Mouse (Mus musculus) heart, embryonic 16.5 days (tissue): Measurements from ENCODE around the gene Alg9. TPM values are rescaled to one million over a fixed set of nuclear protein-coding genes. Genes with fewer than 3 reads are reported as not detected.

Experiments
- ATAC-seq: fragments of 200-750 bp; cut with Nextera tagmentation; replicated peaks from 2 replicates; pipeline ENCODE4 v1.8.0; 2017; ENCODE audit warnings: moderate number of reproducible peaks; ENCODE audit not compliant: insufficient read depth, low FRiP score; ENCODE audit errors: extremely low read depth
- H3K27ac ChIP-seq: fragments of 300-500 bp; sonication (generic); 2 replicates; pipeline ENCODE4 v1.5.1; 2014; ENCODE audit warnings: mild to moderate bottlenecking, low read length, control low read depth, moderate library complexity
- H3K27me3 ChIP-seq: fragments of 300-500 bp; sonication (generic); 2 replicates; pipeline ENCODE4 v1.6.1; 2014; ENCODE audit warnings: low read length, mixed read lengths; ENCODE audit not compliant: control insufficient read depth, insufficient read depth
- H3K36me3 ChIP-seq: fragments of 300-500 bp; sonication (generic); 2 replicates; pipeline ENCODE4 v1.6.1; 2014; ENCODE audit not compliant: control insufficient read depth, insufficient read depth
- H3K4me1 ChIP-seq: fragments of 300-500 bp; sonication (generic); 2 replicates; pipeline ENCODE4 v1.6.1; 2014; ENCODE audit warnings: low read length, mixed read lengths; ENCODE audit not compliant: control insufficient read depth, insufficient read depth
- H3K4me2 ChIP-seq: fragments of 300-500 bp; sonication (generic); 2 replicates; pipeline ENCODE4 v1.6.1; 2014; ENCODE audit warnings: low read depth, mild to moderate bottlenecking, control low read depth, low read length
- H3K4me3 ChIP-seq: fragments of 300-500 bp; sonication (generic); 2 replicates; pipeline ENCODE4 v1.5.1; 2014; ENCODE audit warnings: mild to moderate bottlenecking, control low read depth, low read length
- H3K9ac ChIP-seq: fragments of 300-500 bp; sonication (generic); 2 replicates; pipeline ENCODE4 v1.6.1; 2014; ENCODE audit warnings: low read length, control low read depth
- H3K9me3 ChIP-seq: fragments of 300-500 bp; sonication (generic); replicated peaks from 2 replicates; pipeline ENCODE4 v1.6.1; 2016; ENCODE audit warnings: low read length; ENCODE audit not compliant: control insufficient read depth
- WGBS: fragments of 180-500 bp; shearing (Covaris S2); extraction: QIAGEN DNeasy Blood & Tissue Kit; methylation state at CpG from one replicate; pipeline ENCODE4 v1.1.7; 2014; 5-methylcytosine and 5-hydroxymethylcytosine counted together
- polyA plus RNA-seq: library from polyadenylated mRNA; unstranded; fragments of >200 nt; fragmentation: Nextera tagmentation; extraction: Ambion mirVana; gene quantifications from 2 replicates; pipeline ENCODE4 v1.2.1, GENCODE M21; 2015

Gene Alg9
- polyA plus RNA-seq, 1 experiment from 2014 or later = 27.2 TPM

DNA sequence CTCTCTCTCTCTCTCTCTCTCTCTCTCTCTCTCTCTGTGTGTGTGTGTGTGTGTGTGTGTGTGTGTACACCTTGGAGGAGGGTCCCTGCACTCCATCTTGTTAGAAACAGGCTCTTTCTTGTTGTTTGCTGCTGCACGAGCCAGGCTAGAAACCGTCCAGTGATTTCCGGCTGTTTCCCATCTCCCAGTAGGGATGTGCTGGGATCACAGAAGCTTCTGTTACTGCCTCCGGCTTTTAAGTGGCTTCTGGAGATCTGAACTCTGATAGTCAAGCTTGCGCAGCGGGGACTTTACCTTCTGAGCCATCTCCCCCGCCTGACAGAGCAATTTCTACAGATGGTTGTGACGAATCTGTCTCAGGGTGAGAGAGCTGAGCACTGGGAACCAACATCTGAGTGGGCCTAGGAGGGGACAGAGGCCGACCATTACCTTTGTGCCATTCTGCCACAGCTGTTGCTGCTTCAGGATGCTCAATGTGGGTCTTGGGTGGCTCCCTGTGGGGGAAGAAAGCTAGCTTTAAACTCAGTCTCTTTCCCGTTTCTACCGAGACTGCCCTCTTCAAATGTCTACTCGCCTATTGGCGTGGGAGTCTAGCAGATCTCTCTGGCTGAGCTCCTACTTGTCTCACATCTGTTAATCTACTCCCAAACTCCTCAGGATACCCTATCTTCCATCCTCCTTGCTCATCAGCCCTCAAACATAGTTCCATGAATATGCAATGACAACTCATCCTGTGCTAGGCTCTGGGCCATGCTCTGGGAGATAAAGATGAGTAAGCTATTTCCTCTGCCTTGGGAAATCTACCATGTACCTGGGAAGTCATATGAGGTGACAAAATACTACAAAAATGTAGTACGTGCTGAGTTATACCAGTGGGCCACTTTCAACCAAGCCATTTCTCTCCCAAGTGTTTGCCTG is 33.7 kb upstream of the Alg9 start:
- H3K4me1 ChIP-seq = peaks cover 21% of the 10 kb centered on the region
- no peaks in the 10 kb centered on the region for H3K36me3 ChIP-seq
- no peak for ATAC-seq
- no peak overlapping the region for H3K9ac ChIP-seq
- 79% methylated on average over 14 of the region's 14 CpGs for WGBS
- H3K9me3 ChIP-seq = no peaks in the 10 kb centered on the region
- H3K4me3 ChIP-seq = no peak overlapping the region
- no peak overlapping the region for H3K27ac ChIP-seq
- H3K4me2 ChIP-seq = no peak overlapping the region
- no peaks in the 10 kb centered on the region for H3K27me3 ChIP-seq

GRCm38 (mm10) chr9:50742261-50742660 is 32.6 kb upstream of the Alg9 start:
- no peak for ATAC-seq
- H3K27ac ChIP-seq = peak overlapping the region; percentile 29; the same call in 1 of the 2 replicates
- WGBS = 58% methylated on average over 3 of the region's 3 CpGs

GRCm38 (mm10) chr9:50742744-50743143 is 32.1 kb upstream of the Alg9 start:
- H3K27ac ChIP-seq = peak overlapping the region; percentile 29; the same call in 1 of the 2 replicates
- no peak for ATAC-seq
- no peak overlapping the region for H3K9ac ChIP-seq
- 73% methylated on average over 2 of the region's 2 CpGs for WGBS
- H3K36me3 ChIP-seq = no peaks in the 10 kb centered on the region
- peaks cover 32% of the 10 kb centered on the region for H3K4me1 ChIP-seq
- H3K27me3 ChIP-seq = no peaks in the 10 kb centered on the region
- no peaks in the 10 kb centered on the region for H3K9me3 ChIP-seq
- no peak overlapping the region for H3K4me3 ChIP-seq
- no peak overlapping the region for H3K4me2 ChIP-seq

More at GRCm38 (mm10) chr9:50742261-50742660, 32.6 kb upstream of the Alg9 start:
- no peaks in the 10 kb centered on the region for H3K36me3 ChIP-seq
- H3K9me3 ChIP-seq = no peaks in the 10 kb centered on the region
- peaks cover 30% of the 10 kb centered on the region for H3K4me1 ChIP-seq
- no peak overlapping the region for H3K4me3 ChIP-seq
- no peak overlapping the region for H3K9ac ChIP-seq
- H3K4me2 ChIP-seq = no peak overlapping the region
- no peaks in the 10 kb centered on the region for H3K27me3 ChIP-seq

GRCm38 (mm10) chr9:50745806-50746205 is 29.0 kb upstream of the Alg9 start:
- no peaks in the 10 kb centered on the region for H3K27me3 ChIP-seq
- peak; percentile 1; the same call in 1 of the 2 replicates for ATAC-seq
- H3K9me3 ChIP-seq = no peaks in the 10 kb centered on the region
- H3K4me1 ChIP-seq = peaks cover 29% of the 10 kb centered on the region
- peak overlapping the region; percentile 81 for H3K9ac ChIP-seq
- H3K4me3 ChIP-seq = peak overlapping the region; percentile 59
- peak overlapping the region; percentile 86 for H3K27ac ChIP-seq
- H3K4me2 ChIP-seq = peak overlapping the region; percentile 71
- WGBS = 25% methylated on average over 7 of the region's 7 CpGs
- H3K36me3 ChIP-seq = no peaks in the 10 kb centered on the region

DNA sequence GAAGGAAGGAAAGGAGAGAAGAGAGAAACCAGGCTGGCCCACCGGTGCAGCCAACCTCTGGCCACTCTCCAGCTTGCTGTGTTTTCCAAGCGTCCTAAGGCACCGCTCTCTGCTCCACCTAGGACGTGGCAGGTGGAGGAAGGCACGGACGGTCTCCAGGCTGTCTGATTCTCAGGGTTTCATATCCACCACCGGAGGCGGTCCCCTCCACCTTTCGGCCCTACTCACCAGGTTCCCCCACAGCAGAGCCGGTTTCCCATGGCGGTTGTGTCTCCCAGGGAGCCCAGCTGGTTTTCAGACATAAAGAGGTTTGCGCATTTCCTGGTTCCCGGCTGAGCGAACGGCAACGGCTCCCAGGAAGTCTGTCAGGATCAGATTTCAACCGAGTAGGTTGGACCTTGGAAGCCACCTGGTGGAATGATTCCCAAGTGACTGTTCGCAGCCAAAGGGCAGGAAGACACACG is 28.6 kb upstream of the Alg9 start, which contains the start of gene 2310030G06Rik:
TSS of gene 2310030G06Rik (minus strand) at position 323 of the 464 bp plus-strand sequence.
- ATAC-seq = peak; percentile 37; the same call in 1 of the 2 replicates
- H3K27me3 ChIP-seq = no peaks in the 10 kb centered on the region
- H3K9ac ChIP-seq = peak within 1 kb of the TSS; percentile 81
- peak within 1 kb of the TSS; percentile 59 for H3K4me3 ChIP-seq
- WGBS = 4% methylated on average over 19 of the region's 19 CpGs
- H3K4me1 ChIP-seq = peaks cover 29% of the 10 kb centered on the region
- H3K36me3 ChIP-seq = no peaks in the 10 kb centered on the region
- H3K9me3 ChIP-seq = no peaks in the 10 kb centered on the region
- peak within 1 kb of the TSS; percentile 71 for H3K4me2 ChIP-seq
- H3K27ac ChIP-seq = peak within 1 kb of the TSS; percentile 86

DNA sequence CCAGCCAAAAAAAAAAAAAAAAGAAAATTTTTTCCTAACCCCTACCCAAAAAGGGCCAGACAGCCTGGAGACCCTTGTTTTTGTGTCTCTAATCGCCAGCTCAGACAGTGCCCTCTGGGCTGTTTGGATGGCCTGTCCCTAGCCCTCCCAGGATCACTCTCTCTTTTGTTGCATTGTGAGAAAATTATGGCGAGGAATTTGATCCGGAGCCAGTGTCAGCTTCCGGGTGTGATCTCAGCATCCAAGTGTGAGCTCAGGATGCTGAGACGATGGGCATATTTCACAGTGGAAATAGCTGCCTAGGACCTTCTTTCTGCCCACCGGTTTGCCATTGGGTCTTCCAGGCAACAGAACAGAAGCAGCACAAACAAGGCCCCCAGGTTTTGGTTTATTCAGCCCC is 24.1 kb upstream of the Alg9 start:
- Histone ChIP-seq H3K9ac (peak overlapping the region; percentile 72), H3K4me1 (peaks cover 20% of the 10 kb centered on the region), H3K4me3 (peak overlapping the region; percentile 69), H3K9me3 (no peaks in the 10 kb centered on the region), H3K4me2 (peak overlapping the region; percentile 73), H3K27ac (peak overlapping the region; percentile 99), H3K36me3 (peaks cover 4% of the 10 kb centered on the region; the same call in 1 of the 2 replicates), H3K27me3 (no peaks in the 10 kb centered on the region)
- WGBS = 41% methylated on average over 6 of the region's 6 CpGs
- no peak for ATAC-seq

DNA sequence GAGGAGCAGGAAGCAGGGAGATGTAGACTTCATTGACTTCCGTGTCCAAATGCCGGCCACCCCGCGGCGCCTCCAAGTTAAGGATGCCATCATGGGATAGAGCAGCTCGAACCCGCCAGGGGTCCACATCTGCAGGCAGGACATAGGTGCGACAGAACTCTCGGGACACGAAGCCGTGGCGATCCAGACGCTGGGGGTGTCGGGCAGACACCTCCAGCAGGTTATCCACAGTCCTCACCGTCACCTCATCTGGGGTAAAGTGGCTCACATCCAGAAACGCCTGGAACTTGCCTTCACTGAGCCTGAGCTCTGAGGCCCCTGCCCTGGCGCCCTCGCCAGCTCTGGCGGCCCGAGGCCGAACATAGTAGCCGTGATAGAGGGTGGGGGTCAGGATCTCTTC is 23.5 kb upstream of the Alg9 start, which contains the start of gene Cryab:
TSS of gene Cryab (plus strand) at position 3 of the 400 bp plus-strand sequence.
- Histone ChIP-seq H3K4me2 (peak within 1 kb of the TSS; percentile 73), H3K36me3 (peaks cover 9% of the 10 kb centered on the region), H3K4me1 (peaks cover 19% of the 10 kb centered on the region), H3K27ac (peak within 1 kb of the TSS; percentile 99), H3K4me3 (peak within 1 kb of the TSS; percentile 69), H3K27me3 (no peaks in the 10 kb centered on the region), H3K9ac (peak within 1 kb of the TSS; percentile 72), H3K9me3 (no peaks in the 10 kb centered on the region)
- no peak for ATAC-seq
- 30% methylated on average over 22 of the region's 22 CpGs for WGBS

- peak within 1 kb of the TSS; percentile 69 for H3K4me3 ChIP-seq
- peak within 1 kb of the TSS; percentile 73 for H3K4me2 ChIP-seq
- ATAC-seq = peak; percentile 72
- peaks cover 12% of the 10 kb centered on the region for H3K4me1 ChIP-seq
- 32% methylated on average over 14 of the region's 14 CpGs for WGBS
- no peaks in the 10 kb centered on the region for H3K9me3 ChIP-seq
- H3K27ac ChIP-seq = peak within 1 kb of the TSS; percentile 99
- peak within 1 kb of the TSS; percentile 88 for H3K9ac ChIP-seq
- peaks cover 13% of the 10 kb centered on the region for H3K36me3 ChIP-seq
- H3K27me3 ChIP-seq = no peaks in the 10 kb centered on the region
Measured at GRCm38 (mm10) chr9:50752054-50752602, 22.7 kb upstream of the Alg9 start, which contains the start of gene Hspb2. TSS of gene Hspb2 (minus strand) at chr9:50752354.
